Mouse (Mus musculus) thymus, adult 2 months (tissue): Measurements from ENCODE around the gene Bcl2l15.

Experiments used
- CTCF ChIP-seq: fragments of 200-500 bp; IDR thresholded peaks from 2 replicates; pipeline ENCODE4 v1.5.1; 2012; ENCODE audit warnings: mild to moderate bottlenecking, control low read depth, low read length, moderate library complexity, borderline replicate concordance; ENCODE audit not compliant: control insufficient read depth, poor library complexity, insufficient read depth; ENCODE audit errors: extremely low read depth
- POLR2A ChIP-seq: fragments of 200-500 bp; IDR thresholded peaks from 2 replicates; pipeline ENCODE4 v1.6.1; 2012; ENCODE audit warnings: mild to moderate bottlenecking, low read length, control low read depth, moderate library complexity; ENCODE audit not compliant: control insufficient read depth, poor library complexity, insufficient read depth; ENCODE audit errors: extremely low read depth

DNA sequence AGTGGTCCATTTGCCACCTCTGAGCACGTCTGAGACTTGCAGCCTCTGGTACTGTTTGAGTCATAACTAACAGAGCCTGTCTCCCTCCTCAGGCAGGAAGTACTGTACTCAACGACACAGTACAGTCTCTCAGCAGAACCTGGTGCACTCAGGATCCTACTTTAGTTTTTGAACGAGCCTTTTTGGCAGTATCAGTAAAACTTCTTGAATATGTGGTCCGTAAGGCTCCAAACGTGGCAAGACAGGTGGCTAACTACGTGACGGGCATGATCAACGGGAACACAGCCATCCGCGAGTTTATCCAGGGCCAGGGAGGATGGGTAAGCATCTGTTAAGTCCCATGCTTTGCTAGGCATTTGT lies 3.5 kb downstream of the Bcl2l15 start:
- no peak for TF ChIP-seq CTCF
- no peak for TF ChIP-seq POLR2A
